Mouse (Mus musculus) stomach, postnatal 0 days (tissue): Measurements from ENCODE around the gene Sec23a. TPM values are rescaled to one million over a fixed set of nuclear protein-coding genes. Genes with fewer than 3 reads are reported as not detected.
"Not testable (repeated sequence)": the region's sequence is repeated elsewhere in the genome, so short reads cannot be mapped to it uniquely, and the experiment has no call there.

Source experiments
- ATAC-seq: fragments of 200-750 bp; cut with Nextera tagmentation; 2 replicates; pipeline ENCODE4 v1.8.0; 2017; ENCODE audit not compliant: low FRiP score, low TSS enrichment
- DNase-seq: peaks from one replicate; pipeline ENCODE4 v3.0.0-alpha.2; 2016; ENCODE audit warnings: low spot score
- H3K27ac ChIP-seq: fragments of 300-500 bp; sonication (generic); replicated peaks from 2 replicates; pipeline ENCODE4 v1.5.1; 2014; ENCODE audit warnings: mild to moderate bottlenecking, control low read depth
- H3K27me3 ChIP-seq: fragments of 300-500 bp; sonication (generic); 2 replicates; pipeline ENCODE4 v1.6.1; 2014; ENCODE audit warnings: low read length; ENCODE audit not compliant: control insufficient read depth, insufficient read depth
- H3K36me3 ChIP-seq: fragments of 300-500 bp; sonication (generic); 2 replicates; pipeline ENCODE4 v1.6.1; 2014; ENCODE audit warnings: low read length, mixed read lengths; ENCODE audit not compliant: control insufficient read depth, insufficient read depth
- H3K4me1 ChIP-seq: fragments of 300-500 bp; sonication (generic); replicated peaks from 2 replicates; pipeline ENCODE4 v1.6.1; 2014; ENCODE audit warnings: antibody characterized with exemption; ENCODE audit not compliant: control insufficient read depth, insufficient read depth
- H3K4me2 ChIP-seq: fragments of 300-500 bp; sonication (generic); replicated peaks from 2 replicates; pipeline ENCODE4 v1.6.1; 2014; ENCODE audit warnings: low read depth, mild to moderate bottlenecking, control low read depth, moderate library complexity
- H3K4me3 ChIP-seq: fragments of 300-500 bp; sonication (generic); 2 replicates; pipeline ENCODE4 v1.5.1; 2014; ENCODE audit warnings: low read depth, low read length, control low read depth
- H3K9ac ChIP-seq: fragments of 300-500 bp; sonication (generic); 2 replicates; pipeline ENCODE4 v1.6.1; 2014; ENCODE audit warnings: mild to moderate bottlenecking, low read length, control low read depth, mixed read lengths
- H3K9me3 ChIP-seq: fragments of 300-500 bp; sonication (generic); 2 replicates; pipeline ENCODE4 v1.6.1; 2016; ENCODE audit warnings: low read length; ENCODE audit not compliant: control insufficient read depth
- CTCF ChIP-seq: IDR thresholded peaks from 2 replicates; pipeline ENCODE4 v1.5.1; 2016; ENCODE audit warnings: antibody characterized with exemption, low read depth, mild to moderate bottlenecking, moderate library complexity
- EP300 ChIP-seq: optimal IDR thresholded peaks from 2 replicates; pipeline ENCODE3; 2016; ENCODE audit warnings: antibody characterized with exemption
- whole genome bisulfite sequencing: fragments of 180-500 bp; shearing (Covaris S2); extraction: QIAGEN DNeasy Blood & Tissue Kit; methylation state at CpG from one replicate; pipeline ENCODE4 v1.1.7; 2014; 5-methylcytosine and 5-hydroxymethylcytosine counted together
- polyA plus RNA-seq: library from polyadenylated mRNA; unstranded; fragments of >200 nt; fragmentation: Nextera tagmentation; extraction: Ambion mirVana; gene quantifications from 2 replicates; pipeline ENCODE4 v1.2.1, GENCODE M21; 2015

Gene Sec23a
- polyA plus RNA-seq, 1 experiment from 2014 or later: 33.7 TPM

DNA sequence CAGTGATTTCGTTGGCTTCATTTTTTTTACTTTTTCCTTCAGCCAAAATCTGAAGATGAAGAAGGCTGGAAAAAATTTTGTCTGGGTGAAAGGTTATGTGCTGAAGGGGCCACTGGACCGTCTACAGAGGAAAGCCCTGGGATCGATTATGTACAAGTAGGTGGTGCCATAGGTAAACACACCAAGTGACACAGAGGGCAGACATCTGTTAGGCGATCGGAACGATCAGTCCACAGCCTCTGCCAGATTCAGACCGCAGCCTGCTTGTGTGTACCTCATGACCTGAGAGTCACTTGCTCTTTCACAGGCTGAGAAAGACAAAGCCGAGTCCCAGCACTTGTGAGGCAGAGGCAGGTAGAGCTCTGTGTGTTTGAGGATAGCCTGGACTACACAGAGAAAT lies 6.2 kb upstream of the Sec23a start:
- TF ChIP-seq EP300 (no peak), CTCF (no peak)
- no peak for ATAC-seq
- Histone ChIP-seq H3K4me1 (no peaks in the 10 kb centered on the region), H3K36me3 (peaks cover 7% of the 10 kb centered on the region), H3K27me3 (no peaks in the 10 kb centered on the region), H3K4me2 (no peak overlapping the region), H3K4me3 (no peak overlapping the region), H3K9me3 (no peaks in the 10 kb centered on the region), H3K9ac (no peak overlapping the region), H3K27ac (no peak overlapping the region)
- DNase-seq: no peak
- 72% methylated on average over 8 of the region's 8 CpGs for WGBS

DNA sequence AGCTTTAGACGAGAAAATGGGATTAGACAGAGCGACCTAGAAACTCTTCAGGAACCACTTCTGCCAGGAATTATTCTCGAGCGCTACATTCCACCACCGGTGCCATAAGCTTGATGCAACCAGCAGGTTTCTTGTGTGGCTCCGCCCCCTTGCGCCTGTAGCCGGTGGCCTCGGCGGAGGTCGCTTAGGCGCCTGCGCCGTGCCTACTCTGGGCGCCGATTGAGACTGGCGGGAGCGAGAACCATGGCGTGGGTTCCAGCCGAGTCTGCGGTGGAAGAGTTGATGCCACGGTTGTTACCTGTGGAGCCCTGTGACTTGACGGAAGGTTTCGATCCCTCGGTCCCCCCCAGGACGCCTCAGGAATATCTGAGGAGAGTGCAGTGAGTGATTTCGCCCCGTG lies 1.4 kb upstream of the Sec23a start, which contains the start of gene Gemin2:
Gemin2 (plus strand) TSS at position 160 of the 400 bp plus-strand sequence.
- peak; percentile 75 for ATAC-seq
- TF ChIP-seq EP300 (no peak), CTCF (peak; percentile 52)
- H3K27ac ChIP-seq: peak within 1 kb of the TSS; percentile 88

GRCm38 (mm10) chr12:59012710-59013091 lies 884 bp upstream of the Sec23a start:
- Histone ChIP-seq H3K4me3 (peak overlapping the region; percentile 58), H3K4me2 (peak overlapping the region; percentile 71), H3K9me3 (no peaks in the 10 kb centered on the region), H3K4me1 (peaks cover 5% of the 10 kb centered on the region), H3K27me3 (no peaks in the 10 kb centered on the region), H3K27ac (peak overlapping the region; percentile 88), H3K36me3 (no peaks in the 10 kb centered on the region), H3K9ac (peak overlapping the region; percentile 74)
- ATAC-seq (no peak), DNase-seq (peak; percentile 15)
- under 1% methylated on average over 7 of the region's 7 CpGs for WGBS
- TF ChIP-seq EP300: peak; percentile 53
- TF ChIP-seq CTCF: no peak

More for the DNA sequence above, 1.4 kb upstream of the Sec23a start, which contains the start of gene Gemin2:
- H3K9ac ChIP-seq: peak within 1 kb of the TSS; percentile 74
- no peaks in the 10 kb centered on the region for H3K9me3 ChIP-seq
- H3K36me3 ChIP-seq: peaks cover 4% of the 10 kb centered on the region
- DNase-seq: peak; percentile 92
- WGBS: 2% methylated on average over 28 of the region's 28 CpGs
- H3K4me1 ChIP-seq: peaks cover 5% of the 10 kb centered on the region
- peak within 1 kb of the TSS; percentile 58 for H3K4me3 ChIP-seq
- H3K27me3 ChIP-seq: no peaks in the 10 kb centered on the region
- peak within 1 kb of the TSS; percentile 71 for H3K4me2 ChIP-seq

DNA sequence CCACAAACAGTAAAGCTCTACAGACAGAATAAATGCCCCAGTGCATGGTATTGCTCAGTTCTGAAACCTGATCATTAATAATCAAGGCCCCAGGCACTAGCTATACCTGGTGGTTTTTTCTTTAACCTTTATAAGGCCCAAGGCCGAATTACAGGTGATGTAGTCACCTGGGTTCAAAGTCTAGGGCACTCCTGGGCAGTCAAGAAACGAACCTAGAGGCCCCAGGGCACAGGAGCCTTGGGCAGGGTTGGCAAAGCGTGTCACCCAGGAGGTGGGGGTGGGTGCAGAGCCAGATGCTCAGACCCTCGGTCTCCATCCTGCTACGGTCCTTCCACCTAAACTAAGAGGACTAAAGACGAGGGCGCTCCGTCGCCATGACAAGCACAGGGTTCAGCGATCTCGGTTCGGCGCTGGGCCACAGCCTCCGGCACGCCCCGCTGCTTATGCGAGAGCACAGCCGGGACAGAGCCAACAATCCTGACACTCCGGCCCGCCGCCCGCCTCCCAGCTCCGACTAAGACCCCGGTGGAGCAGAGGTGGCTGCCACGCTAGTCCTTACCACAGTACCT lies 458 bp downstream of the Sec23a start:
- H3K4me3 ChIP-seq: peak overlapping the region; percentile 79
- H3K9ac ChIP-seq: peak overlapping the region; percentile 92
- no peaks in the 10 kb centered on the region for H3K27me3 ChIP-seq
- H3K27ac ChIP-seq: peak overlapping the region; percentile 98
- peaks cover 3% of the 10 kb centered on the region; the same call in 1 of the 2 replicates for H3K36me3 ChIP-seq
- DNase-seq: no peak
- ATAC-seq: peak; percentile 62
- no peaks in the 10 kb centered on the region for H3K9me3 ChIP-seq
- H3K4me1 ChIP-seq: peaks cover 5% of the 10 kb centered on the region
- WGBS: 0% methylated on average over 25 of the region's 25 CpGs
- TF ChIP-seq EP300 (no peak), CTCF (no peak)
- H3K4me2 ChIP-seq: peak overlapping the region; percentile 82

DNA sequence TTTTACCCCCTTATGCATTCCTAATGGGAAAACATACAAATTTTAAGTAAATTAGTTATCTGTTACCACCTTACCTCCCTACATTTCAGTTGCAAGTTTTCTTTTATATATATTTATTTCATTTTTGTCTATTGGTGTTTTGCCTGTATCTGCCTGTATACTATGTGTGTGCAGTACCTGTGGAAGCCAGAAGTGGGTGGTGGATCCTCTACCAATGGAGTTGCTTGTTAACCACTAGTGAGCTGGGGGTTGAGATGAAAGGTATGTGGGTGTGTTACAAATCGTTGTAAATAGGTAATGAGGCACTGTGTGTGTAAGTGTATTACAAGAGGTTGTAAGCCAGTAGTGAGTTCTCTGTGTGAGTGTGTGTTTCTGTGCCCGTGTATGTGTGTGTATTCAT lies 1.3 kb downstream of the Sec23a start:
- Histone ChIP-seq H3K27ac (no peak overlapping the region), H3K4me1 (peaks cover 5% of the 10 kb centered on the region), H3K9me3 (no peaks in the 10 kb centered on the region), H3K4me3 (peak overlapping the region; percentile 79), H3K27me3 (no peaks in the 10 kb centered on the region), H3K4me2 (peak overlapping the region; percentile 82), H3K36me3 (peaks cover 4% of the 10 kb centered on the region), H3K9ac (no peak overlapping the region)
- ATAC-seq (no peak), DNase-seq (peak; percentile 17)
- TF ChIP-seq EP300 (no peak), CTCF (peak; percentile 56)
- 54% methylated on average over 2 of the region's 2 CpGs for WGBS

DNA sequence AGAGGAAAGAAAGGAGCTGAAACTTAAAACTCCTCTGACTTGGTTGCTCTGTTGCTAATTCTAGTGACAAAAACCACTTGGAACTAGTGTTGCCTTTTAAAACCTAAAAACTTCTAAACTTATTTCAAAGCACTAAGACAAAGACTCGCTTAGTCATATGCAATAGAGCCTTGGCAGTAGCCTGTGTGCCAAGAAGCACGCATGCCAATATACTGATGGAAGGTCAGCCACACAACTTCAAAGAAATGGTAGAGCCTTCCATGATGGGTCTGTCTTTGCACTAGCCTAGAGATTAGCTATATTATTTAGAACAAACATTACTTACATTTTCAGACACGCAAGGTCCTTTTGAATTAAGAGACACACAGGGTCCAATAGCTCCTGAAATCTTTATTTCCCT lies 26.1 kb downstream of the Sec23a start:
- DNase-seq: no peak
- Histone ChIP-seq H3K36me3 (peaks cover 7% of the 10 kb centered on the region), H3K27me3 (no peaks in the 10 kb centered on the region), H3K4me1 (no peaks in the 10 kb centered on the region), H3K4me2 (no peak overlapping the region), H3K27ac (no peak overlapping the region), H3K4me3 (no peak overlapping the region), H3K9ac (no peak overlapping the region), H3K9me3 (no peaks in the 10 kb centered on the region)
- no peak for ATAC-seq
- TF ChIP-seq CTCF (no peak), EP300 (no peak)
- 90% methylated on average over 3 of the region's 3 CpGs for WGBS

- not testable (repeated sequence) for H3K27me3 ChIP-seq, H3K9ac ChIP-seq, DNase-seq, H3K4me1 ChIP-seq, H3K4me3 ChIP-seq, H3K9me3 ChIP-seq, H3K27ac ChIP-seq, H3K4me2 ChIP-seq, ATAC-seq
- 73% methylated on average over 5 of the region's 6 CpGs for WGBS
- peaks cover 13% of the 10 kb centered on the region for H3K36me3 ChIP-seq
Observed at GRCm38 (mm10) chr12:58981178-58981661, 30.6 kb downstream of the Sec23a start.
